Mouse (Mus musculus) testis, adult 2 months (tissue): ENCODE data around the gene Sema6b. TPM values are rescaled to one million over a fixed set of nuclear protein-coding genes. Genes with fewer than 3 reads are reported as not detected.
A peak's percentile ranks its signal among the peaks of the same experiment; 100 is the strongest.
"Not testable (repeated sequence)": the region's sequence is repeated elsewhere in the genome, so short reads cannot be mapped to it uniquely, and the experiment has no call there.

ENCODE experiments used
- H3K27ac ChIP-seq: fragments of 200-500 bp; 2 replicates; pipeline ENCODE4 v1.5.1; 2012; ENCODE audit warnings: low read depth, low read length; ENCODE audit not compliant: control insufficient read depth, insufficient read depth
- H3K27me3 ChIP-seq: fragments of 200-500 bp; 2 replicates; pipeline ENCODE4 v1.6.1; 2012; ENCODE audit warnings: mild to moderate bottlenecking, low read length, moderate library complexity; ENCODE audit not compliant: control insufficient read depth, insufficient read depth
- H3K36me3 ChIP-seq: fragments of 200-500 bp; 2 replicates; pipeline ENCODE4 v1.6.1; 2012; ENCODE audit warnings: mild to moderate bottlenecking, low read length; ENCODE audit not compliant: control insufficient read depth, insufficient read depth
- H3K4me1 ChIP-seq: fragments of 200-500 bp; 2 replicates; pipeline ENCODE4 v1.6.1; 2012; ENCODE audit warnings: low read length; ENCODE audit not compliant: control insufficient read depth, insufficient read depth
- H3K4me3 ChIP-seq: fragments of 200-500 bp; 2 replicates; pipeline ENCODE4 v1.5.1; 2012; ENCODE audit warnings: low read depth, mild to moderate bottlenecking, low read length, moderate library complexity, mixed read lengths; ENCODE audit not compliant: control insufficient read depth
- CTCF ChIP-seq: fragments of 200-500 bp; IDR thresholded peaks from 2 replicates; pipeline ENCODE4 v1.5.1; 2012; ENCODE audit warnings: low read depth, mild to moderate bottlenecking, inconsistent platforms, low read length, moderate library complexity; ENCODE audit not compliant: control insufficient read depth, insufficient read depth, insufficient replicate concordance
- POLR2A ChIP-seq: fragments of 200-500 bp; IDR thresholded peaks from 2 replicates; pipeline ENCODE4 v1.6.1; 2012; ENCODE audit warnings: low read depth, mild to moderate bottlenecking, inconsistent platforms, low read length, moderate library complexity; ENCODE audit not compliant: control insufficient read depth
- polyA plus RNA-seq: library from polyadenylated mRNA; depleted of rRNA; stranded (reverse); fragments of >200 nt; gene quantifications from 2 replicates; pipeline ENCODE4 v1.2.3, GENCODE M21; 2012

Sema6b gene
- polyA plus RNA-seq, 1 experiment = 0.28 TPM

DNA sequence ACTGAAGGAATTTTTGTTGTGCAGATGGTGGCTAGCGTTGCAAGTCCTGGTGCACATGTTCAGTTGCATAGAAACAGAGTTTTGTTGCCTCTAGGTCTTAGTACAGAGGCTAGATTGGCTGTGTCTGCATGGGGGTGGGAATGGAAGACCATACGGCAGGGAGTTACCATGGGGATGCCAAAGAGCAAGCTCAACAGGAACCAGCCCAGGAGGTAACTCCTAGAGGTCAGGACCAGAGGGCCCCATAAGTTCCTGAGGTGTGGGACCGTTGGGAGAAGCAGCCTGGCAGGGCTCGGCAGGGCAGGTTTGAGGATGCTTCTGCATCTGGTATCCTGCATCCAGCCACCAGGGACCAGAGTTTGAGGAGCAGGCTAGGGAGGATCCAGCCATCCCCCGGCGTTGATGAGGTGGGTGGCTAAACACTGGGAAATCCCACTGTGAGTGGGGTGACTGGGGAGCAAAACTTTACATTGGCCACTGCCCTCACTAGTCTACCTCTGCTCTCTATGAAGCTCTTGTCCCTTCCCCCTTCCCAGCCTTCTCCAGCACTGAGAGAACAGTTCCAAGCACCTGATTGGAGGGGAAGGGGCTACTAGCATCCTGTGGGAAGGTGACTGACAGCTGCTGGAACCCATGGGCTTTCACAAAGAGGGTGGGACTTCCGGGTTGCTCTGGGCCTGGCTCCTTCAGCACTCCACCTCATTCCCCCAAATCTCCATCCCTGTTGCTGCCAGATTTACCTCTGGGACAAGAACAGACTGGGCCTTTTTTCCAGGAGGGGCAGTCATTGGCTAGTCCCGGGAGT, 59.2 kb downstream of the Sema6b start:
- H3K27ac ChIP-seq = no peak overlapping the region

GRCm38 (mm10) chr17:56079921-56080320, 60.2 kb downstream of the Sema6b start:
- H3K36me3 ChIP-seq = peaks cover 3% of the 10 kb centered on the region
- peaks cover 11% of the 10 kb centered on the region for H3K4me1 ChIP-seq
- H3K27ac ChIP-seq = peak overlapping the region; percentile 78; the same call in 1 of the 2 replicates
- H3K27me3 ChIP-seq = no peaks in the 10 kb centered on the region
- H3K4me3 ChIP-seq = peak overlapping the region; percentile 100
- TF ChIP-seq CTCF (no peak), POLR2A (no peak)

More for the DNA sequence above, 59.2 kb downstream of the Sema6b start:
- Histone ChIP-seq H3K36me3 (peaks cover 3% of the 10 kb centered on the region), H3K4me1 (peaks cover 11% of the 10 kb centered on the region), H3K27me3 (no peaks in the 10 kb centered on the region), H3K4me3 (peak overlapping the region; percentile 100)
- no peak for TF ChIP-seq CTCF
- TF ChIP-seq POLR2A = no peak

GRCm38 (mm10) chr17:56078880-56079795, 61.0 kb downstream of the Sema6b start, which contains the start of gene Hdgfl2:
TSS of gene Hdgfl2 (plus strand) at chr17:56079634.
- Histone ChIP-seq H3K36me3 (peaks cover 3% of the 10 kb centered on the region), H3K4me1 (peaks cover 11% of the 10 kb centered on the region), H3K27me3 (no peaks in the 10 kb centered on the region), H3K4me3 (peak within 1 kb of the TSS; percentile 100), H3K27ac (peak within 1 kb of the TSS; percentile 97)
- TF ChIP-seq CTCF = 0 out of 2 replicates have a peak, but pooled peaks have one; percentile 0
- peak; percentile 90 for TF ChIP-seq POLR2A

- H3K27me3 ChIP-seq, H3K36me3 ChIP-seq: not testable (repeated sequence)
- H3K4me3 ChIP-seq = peak overlapping the region; percentile 100
- H3K27ac ChIP-seq = peak overlapping the region; percentile 60; the same call in 1 of the 2 replicates
- H3K4me1 ChIP-seq = peaks cover 13% of the 10 kb centered on the region
These were observed 61.8 kb downstream of the Sema6b start for GRCm38 (mm10) chr17:56078361-56078760.

DNA sequence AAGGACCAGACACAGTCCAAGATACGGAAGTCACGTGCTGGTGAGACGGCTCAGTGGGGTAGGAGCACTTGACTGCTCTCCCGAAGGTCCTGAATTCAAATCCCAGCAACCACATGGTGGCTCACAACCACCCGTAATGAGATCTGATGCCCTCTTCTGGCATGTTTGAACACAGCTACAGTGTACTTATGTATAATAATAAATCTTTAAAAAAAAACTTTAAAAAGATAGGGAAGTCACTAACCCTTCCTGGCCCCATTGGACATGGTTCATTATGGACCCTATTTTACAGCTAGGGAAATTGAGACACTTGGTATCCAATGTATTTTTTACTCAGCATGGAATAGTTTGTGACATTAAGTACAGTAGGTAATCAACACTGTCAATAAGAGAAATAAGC, 62.6 kb downstream of the Sema6b start:
- Histone ChIP-seq H3K4me3 (peak overlapping the region; percentile 61), H3K27ac (no peak overlapping the region), H3K4me1 (peaks cover 13% of the 10 kb centered on the region), H3K36me3 (peaks cover 4% of the 10 kb centered on the region; the same call in 1 of the 2 replicates), H3K27me3 (no peaks in the 10 kb centered on the region)
- no peak for TF ChIP-seq CTCF
- TF ChIP-seq POLR2A = no peak

- no peak for TF ChIP-seq CTCF
- peak; percentile 60 for TF ChIP-seq POLR2A
- Histone ChIP-seq H3K4me1 (peaks cover 2% of the 10 kb centered on the region), H3K27ac (peak within 1 kb of the TSS; percentile 99), H3K4me3 (peak within 1 kb of the TSS; percentile 95), H3K27me3 (no peaks in the 10 kb centered on the region), H3K36me3 (peaks cover 2% of the 10 kb centered on the region; the same call in 1 of the 2 replicates)
These were observed 65.3 kb downstream of the Sema6b start, which contains the start of gene Ubxn6 for GRCm38 (mm10) chr17:56074827-56075208. TSS of gene Ubxn6 (minus strand) at chr17:56075028.
